Comparison of ENCODE assay signal across 23 mouse cellular contexts in the genomic region with DNA sequence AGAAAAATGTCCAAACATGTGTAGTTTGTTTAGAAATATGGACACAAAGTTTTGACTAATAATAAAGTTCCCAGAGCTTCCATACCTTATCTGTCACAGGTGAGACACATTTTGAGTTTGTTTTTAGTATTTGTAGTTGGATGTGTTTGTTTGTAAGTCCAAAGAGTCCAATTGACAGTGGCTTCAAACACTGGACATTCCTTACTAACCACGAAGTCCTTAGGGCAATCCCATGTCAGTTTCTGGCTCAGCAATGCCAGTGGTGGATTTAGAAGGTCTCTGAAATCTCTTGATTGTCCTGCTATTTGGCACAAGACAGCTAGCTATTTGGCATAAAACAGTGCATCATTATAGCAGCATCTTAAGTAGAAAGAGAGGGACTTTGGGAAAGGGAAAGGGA.
"Had no signal": no experiment of that assay in that cellular context is flagged by ENCODE, and none has a peak within 500 bp of the region (broad histone marks: within the 10 kb centered on the region; RNA-seq: fewer than 3 reads in every experiment).

No protein-coding gene starts in this region.

- H3K9me3 ChIP-seq: heart, embryonic 15.5 days; hindbrain, embryonic 15.5 days; limb, embryonic 15.5 days had no signal

- H3K4me2 ChIP-seq: heart, embryonic 11.5 days; heart, embryonic 13.5 days; heart, embryonic 15.5 days; hindbrain, embryonic 13.5 days; hindbrain, embryonic 15.5 days; limb, embryonic 13.5 days; limb, embryonic 15.5 days; liver, embryonic 15.5 days had no signal

- DNase-seq: gastrocnemius, postnatal 14 days; gastrocnemius, postnatal 36 days; heart, adult 2 months; heart, postnatal 14 days; heart, postnatal 36 days; kidney, adult 11 months; kidney, adult 2 months; kidney, postnatal 10 days; kidney, postnatal 25 days; kidney, postnatal 4 days; layer of hippocampus, postnatal 36 days; left cerebral cortex, postnatal 4 days had no signal

- ATAC-seq: hindbrain, postnatal 0 days; intestine, embryonic 16.5 days had no signal

- H3K4me3 ChIP-seq: heart, adult 2 months; heart, embryonic 13.5 days; heart, embryonic 15.5 days; hindbrain, embryonic 13.5 days; hindbrain, embryonic 15.5 days; layer of hippocampus, adult 2 months; limb, embryonic 13.5 days; limb, embryonic 15.5 days; liver, embryonic 15.5 days had no signal

- H3K9ac ChIP-seq: heart, embryonic 13.5 days; heart, embryonic 15.5 days; hindbrain, embryonic 13.5 days; hindbrain, embryonic 15.5 days; limb, embryonic 13.5 days; limb, embryonic 15.5 days; liver, embryonic 15.5 days had no signal

- H3K36me3 ChIP-seq: heart, embryonic 13.5 days; heart, embryonic 15.5 days; liver, embryonic 15.5 days had no signal

- H3K27ac ChIP-seq: heart, embryonic 13.5 days; heart, embryonic 15.5 days; hindbrain, embryonic 13.5 days; hindbrain, embryonic 15.5 days; hindbrain, postnatal 0 days; layer of hippocampus, adult 2 months; limb, embryonic 13.5 days; limb, embryonic 15.5 days had no signal

- H3K27me3 ChIP-seq: heart, embryonic 13.5 days; heart, embryonic 15.5 days; hindbrain, embryonic 13.5 days; hindbrain, embryonic 15.5 days; limb, embryonic 13.5 days; limb, embryonic 15.5 days; liver, embryonic 15.5 days had no signal

- H3K4me1 ChIP-seq: heart, embryonic 13.5 days; heart, embryonic 15.5 days; hindbrain, embryonic 13.5 days; hindbrain, embryonic 15.5 days; limb, embryonic 15.5 days had no signal
